Mouse (Mus musculus): ENCODE measurements around the gene Socs3. TPM values are rescaled to one million over a fixed set of nuclear protein-coding genes. Genes with fewer than 3 reads are reported as not detected.

Gene Socs3
- total and polyA plus RNA-seq, 3 experiments, result 0.96 to 1.9 TPM; not detected in 1

DNA sequence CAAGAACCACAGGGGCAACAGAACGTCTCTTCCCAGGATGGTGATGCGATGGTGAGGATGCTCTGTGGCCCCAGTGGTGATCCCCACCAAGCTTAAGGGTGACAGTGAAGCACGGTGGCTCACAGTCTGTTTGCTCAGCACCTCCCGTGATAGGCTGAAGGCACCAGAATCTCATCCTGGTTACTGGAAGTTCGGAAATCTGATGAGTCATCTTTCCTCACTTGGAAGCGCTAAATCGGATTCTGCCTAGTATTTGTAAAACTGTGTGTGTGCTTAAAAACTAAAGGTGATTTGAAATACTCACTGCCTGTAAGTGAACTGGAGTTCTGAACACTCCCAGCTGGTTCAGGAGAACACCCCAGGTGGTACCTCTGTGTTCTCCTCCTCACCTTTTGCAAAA, 13.9 kb upstream of the Socs3 start:
- H3K9ac ChIP-seq (ENCODE audit: control insufficient read depth, low read depth, low read length, poor library complexity, severe bottlenecking), result no peak overlapping the region
- H3K9me3 ChIP-seq (replicated peaks; ENCODE audit: insufficient read depth, low read length), result no peaks in the 10 kb centered on the region
- TF ChIP-seq ETS1 (IDR thresholded peaks at IDR 0.05; ENCODE audit: low read depth, low read length), result no peak
- TF ChIP-seq MAZ (IDR thresholded peaks at IDR 0.05; ENCODE audit: low read depth, low read length), result no peak
- no peak for TF ChIP-seq JUND (IDR thresholded peaks at IDR 0.05; ENCODE audit: low read depth, low read length)
- no peak for TF ChIP-seq MAFK (IDR thresholded peaks at IDR 0.05; ENCODE audit: borderline replicate concordance, low read depth, low read length)
- no peak for TF ChIP-seq SIN3A (IDR thresholded peaks at IDR 0.05; ENCODE audit: low read length)
- TF ChIP-seq ZMIZ1 (IDR thresholded peaks at IDR 0.05; ENCODE audit: low read depth, low read length), result no peak
- no peak for TF ChIP-seq USF1 (IDR thresholded peaks at IDR 0.05; ENCODE audit: low read depth, low read length)
- H3K27ac ChIP-seq (ENCODE audit: control insufficient read depth, low read depth, low read length), result no peak overlapping the region
- H3K79me2 ChIP-seq (ENCODE audit: control insufficient read depth, insufficient read depth, low read length, poor library complexity), result peaks cover 21% of the 10 kb centered on the region
- H3K4me1 ChIP-seq (ENCODE audit: control insufficient read depth in 1 of 2, insufficient read depth in 2 of 2, low read length in 2 of 2), result peaks cover 5 to 15% of the 10 kb centered on the region in 2 experiments
- H3K36me3 ChIP-seq (ENCODE audit: control insufficient read depth in 1 of 2, insufficient read depth in 2 of 2, low read length in 2 of 2), result peaks cover 0 to 10% of the 10 kb centered on the region in 2 experiments; a peak in 2 of 4 replicates
- peaks cover 27 to 29% of the 10 kb centered on the region in 2 experiments for H3K27me3 ChIP-seq (ENCODE audit: control insufficient read depth in 1 of 2, insufficient read depth in 2 of 2, low read length in 2 of 2)
- no peak overlapping the region for H3K4me3 ChIP-seq (ENCODE audit: control insufficient read depth in 1 of 2, insufficient read depth in 1 of 2, low read depth in 2 of 2, low read length in 2 of 2)
- no peak for DNase-seq (ENCODE audit: low read depth, low spot score)

DNA sequence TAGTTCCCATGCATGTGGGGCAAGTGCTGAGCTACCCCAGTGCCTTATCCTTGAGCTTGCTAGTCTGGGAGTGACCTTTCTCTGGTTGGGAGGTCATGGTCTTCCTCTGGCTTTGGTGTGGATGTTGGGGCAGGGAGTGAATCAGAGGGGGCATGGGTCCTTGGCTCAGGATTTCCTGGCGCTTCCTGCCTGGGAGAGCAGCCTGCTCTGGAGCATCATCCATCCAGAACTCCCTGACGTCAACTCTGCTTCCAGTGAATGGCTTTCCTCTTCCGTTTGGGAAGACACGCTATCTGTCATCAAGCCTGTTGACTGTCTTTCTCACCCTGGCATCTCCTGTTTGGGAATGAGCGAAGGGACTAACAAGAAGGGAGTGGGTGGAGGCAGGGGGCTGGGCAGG, 12.6 kb upstream of the Socs3 start:
- Histone ChIP-seq H3K9ac (ENCODE audit: control insufficient read depth, low read depth, low read length, poor library complexity, severe bottlenecking) (no peak overlapping the region), H3K4me1 (ENCODE audit: control insufficient read depth in 1 of 2, insufficient read depth in 2 of 2, low read length in 2 of 2) (peaks cover 0 to 3% of the 10 kb centered on the region in 2 experiments; a peak in 2 of 4 replicates), H3K27ac (ENCODE audit: control insufficient read depth, low read depth, low read length) (no peak overlapping the region), H3K9me3 (replicated peaks; ENCODE audit: insufficient read depth, low read length) (no peaks in the 10 kb centered on the region), H3K79me2 (ENCODE audit: control insufficient read depth, insufficient read depth, low read length, poor library complexity) (peaks cover 8% of the 10 kb centered on the region), H3K36me3 (ENCODE audit: control insufficient read depth in 1 of 2, insufficient read depth in 2 of 2, low read length in 2 of 2) (no peaks in the 10 kb centered on the region), H3K4me3 (ENCODE audit: control insufficient read depth in 1 of 2, insufficient read depth in 1 of 2, low read depth in 2 of 2, low read length in 2 of 2) (no peak overlapping the region), H3K27me3 (ENCODE audit: control insufficient read depth in 1 of 2, insufficient read depth in 2 of 2, low read length in 2 of 2) (peaks cover 34 to 39% of the 10 kb centered on the region in 2 experiments)
- DNase-seq (ENCODE audit: low read depth, low spot score), result no peak
- TF ChIP-seq GATA1 (IDR thresholded peaks at IDR 0.05; ENCODE audit: low read depth, low read length), result no peak
- TF ChIP-seq TAL1 (IDR thresholded peaks at IDR 0.05; ENCODE audit: low read length), result no peak
- no peak for TF ChIP-seq CTCF (IDR thresholded peaks at IDR 0.05 in 2 of 3, conservative IDR thresholded peaks at IDR 0.05 in 1 of 3; ENCODE audit: control insufficient read depth in 1 of 3, insufficient read depth in 1 of 3, low read depth in 2 of 3, low read length in 3 of 3, poor library complexity in 1 of 3, severe bottlenecking in 1 of 3)
- no peak for TF ChIP-seq E2F4 (IDR thresholded peaks at IDR 0.05; ENCODE audit: borderline replicate concordance, low read depth, low read length)
- no peak for TF ChIP-seq ZKSCAN1 (IDR thresholded peaks at IDR 0.05; ENCODE audit: low read depth, low read length)
- no peak for TF ChIP-seq JUND (IDR thresholded peaks at IDR 0.05; ENCODE audit: low read depth, low read length)
- TF ChIP-seq ZNF384 (IDR thresholded peaks at IDR 0.05; ENCODE audit: low read depth, low read length), result no peak
- no peak for TF ChIP-seq MAX (IDR thresholded peaks at IDR 0.05; ENCODE audit: low read length)
- TF ChIP-seq ELF1 (IDR thresholded peaks at IDR 0.05; ENCODE audit: low read depth, low read length), result no peak

DNA sequence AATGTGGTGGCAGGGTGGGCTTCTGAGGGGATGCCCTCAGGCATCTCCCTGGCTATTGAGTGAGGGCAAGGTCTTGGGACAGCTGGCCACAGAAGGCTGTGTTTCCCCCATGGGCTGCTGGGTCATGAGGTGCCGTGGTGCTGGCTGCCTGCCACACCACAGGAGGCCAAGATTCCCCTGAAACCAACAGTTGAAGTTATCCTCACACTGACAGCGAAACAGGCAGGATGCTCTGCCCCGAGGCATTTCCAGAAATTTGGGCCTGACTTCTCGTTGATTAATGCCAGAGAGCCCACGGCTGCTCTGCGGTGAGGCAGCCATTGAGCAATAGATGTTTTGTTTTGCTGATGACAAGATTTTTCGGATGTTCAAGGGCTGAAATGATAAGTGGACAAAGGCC, 9.5 kb upstream of the Socs3 start:
- Histone ChIP-seq H3K79me2 (ENCODE audit: control insufficient read depth, insufficient read depth, low read length, poor library complexity) (no peaks in the 10 kb centered on the region), H3K27me3 (ENCODE audit: control insufficient read depth in 1 of 2, insufficient read depth in 2 of 2, low read length in 2 of 2) (peaks cover 54 to 63% of the 10 kb centered on the region in 2 experiments), H3K9me3 (replicated peaks; ENCODE audit: insufficient read depth, low read length) (no peaks in the 10 kb centered on the region), H3K9ac (ENCODE audit: control insufficient read depth, low read depth, low read length, poor library complexity, severe bottlenecking) (no peak overlapping the region), H3K36me3 (ENCODE audit: control insufficient read depth in 1 of 2, insufficient read depth in 2 of 2, low read length in 2 of 2) (no peaks in the 10 kb centered on the region), H3K4me3 (ENCODE audit: control insufficient read depth in 1 of 2, insufficient read depth in 1 of 2, low read depth in 2 of 2, low read length in 2 of 2) (no peak overlapping the region), H3K27ac (ENCODE audit: control insufficient read depth, low read depth, low read length) (no peak overlapping the region), H3K4me1 (ENCODE audit: control insufficient read depth in 1 of 2, insufficient read depth in 2 of 2, low read length in 2 of 2) (no peaks in the 10 kb centered on the region)
- no peak for TF ChIP-seq MAZ (IDR thresholded peaks at IDR 0.05; ENCODE audit: low read depth, low read length)
- no peak for TF ChIP-seq KAT2A (conservative IDR thresholded peaks at IDR 0.05; ENCODE audit: low read depth, low read length)
- TF ChIP-seq TCF12 (IDR thresholded peaks at IDR 0.05; ENCODE audit: low read depth, low read length), result no peak
- TF ChIP-seq ZKSCAN1 (IDR thresholded peaks at IDR 0.05; ENCODE audit: low read depth, low read length), result no peak
- no peak for TF ChIP-seq USF1 (IDR thresholded peaks at IDR 0.05; ENCODE audit: low read depth, low read length)
- TF ChIP-seq JUND (IDR thresholded peaks at IDR 0.05; ENCODE audit: low read depth, low read length), result no peak
- TF ChIP-seq UBTF (IDR thresholded peaks at IDR 0.05; ENCODE audit: borderline replicate concordance, insufficient read depth, low read depth, low read length), result no peak
- TF ChIP-seq GABPA (IDR thresholded peaks at IDR 0.05; ENCODE audit: low read depth, low read length), result no peak
- no peak for TF ChIP-seq GATA1 (IDR thresholded peaks at IDR 0.05; ENCODE audit: low read depth, low read length)
- TF ChIP-seq MYC (IDR thresholded peaks at IDR 0.05; ENCODE audit: low read depth, low read length), result no peak
- no peak for TF ChIP-seq TBP (IDR thresholded peaks at IDR 0.05; ENCODE audit: low read depth, low read length)
- TF ChIP-seq RAD21 (IDR thresholded peaks at IDR 0.05; ENCODE audit: low read depth, low read length), result no peak
- no peak for TF ChIP-seq CHD2 (IDR thresholded peaks at IDR 0.05; ENCODE audit: low read length)
- TF ChIP-seq SMC3 (IDR thresholded peaks at IDR 0.05; ENCODE audit: low read depth, low read length), result no peak
- no peak for DNase-seq (ENCODE audit: low read depth, low spot score)
